Mouse (Mus musculus): Measurements from ENCODE around the gene E430018J23Rik.

GRCm38 (mm10) chr7:127391538-127391937 lies 1.9 kb downstream of the E430018J23Rik start:
- no peak for TF ChIP-seq POLR2A (IDR thresholded peaks at IDR 0.05; ENCODE audit: insufficient read depth, low read depth, low read length)
- no peak for TF ChIP-seq CTCF (IDR thresholded peaks at IDR 0.05)
